In the genomic region with DNA sequence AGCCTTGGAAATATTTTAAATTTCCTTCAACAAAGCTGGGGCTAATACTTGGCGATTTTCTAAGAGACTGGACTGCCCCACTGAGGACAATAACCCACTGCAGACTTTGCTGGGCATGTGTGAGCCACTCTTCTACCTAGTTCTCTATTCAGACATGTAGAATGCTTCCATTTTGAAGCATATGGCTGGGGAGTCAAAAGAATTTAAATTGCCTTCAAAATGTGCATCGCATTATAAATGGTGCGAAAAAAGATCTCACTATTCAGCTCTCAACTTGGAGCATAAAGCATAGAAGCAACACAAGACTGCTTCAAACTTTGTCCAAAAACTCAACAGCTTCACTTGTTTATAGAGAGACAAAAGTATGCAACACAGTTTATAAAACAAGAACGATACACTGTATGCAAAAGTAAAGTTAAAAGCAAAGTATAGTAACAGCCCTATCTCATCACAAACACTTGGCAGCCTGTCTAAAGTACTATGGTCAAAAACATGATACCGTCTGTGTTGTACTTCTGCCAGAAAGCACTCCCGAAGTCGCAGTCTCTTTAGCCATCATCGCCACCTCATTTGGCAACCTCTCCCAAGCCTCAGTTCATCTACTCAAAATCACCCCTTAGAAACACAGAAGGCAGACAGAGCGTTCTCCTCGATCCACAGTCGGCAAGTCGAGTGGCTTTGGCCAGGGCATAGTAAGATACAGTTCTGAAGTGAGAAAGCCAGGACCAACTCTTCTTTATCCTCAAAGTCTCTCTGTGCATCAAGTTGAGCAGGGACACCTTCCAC, we compare ENCODE assay signal across 10 mouse cellular contexts.
DNase-seq lines count a peak whose midpoint lies in the region; ATAC-seq and TF ChIP-seq lines count a peak whose summit lies in the region.
"Had no signal": no experiment of that assay in that cellular context is flagged by ENCODE, and none has a peak within 500 bp of the region (broad histone marks: within the 10 kb centered on the region; RNA-seq: fewer than 3 reads in every experiment).

No protein-coding gene starts in this region.

- no peaks in the 10 kb centered on the region for H3K9me3 ChIP-seq in heart, postnatal 0 days (replicated peaks; ENCODE audit: control insufficient read depth, low read length)
- no peaks in the 10 kb centered on the region for H3K9me3 ChIP-seq in stomach, embryonic 14.5 days (ENCODE audit: control insufficient read depth, low read depth, low read length)

- TF ChIP-seq CTCF in cerebellum, adult 2 months (IDR thresholded peaks at IDR 0.05; ENCODE audit: borderline replicate concordance, insufficient read depth, low read depth, low read length) = no peak
- TF ChIP-seq CTCF in layer of hippocampus, adult 2 months (conservative IDR thresholded peaks at IDR 0.05) = no peak
- no peak for TF ChIP-seq CTCF in heart, postnatal 0 days (IDR thresholded peaks at IDR 0.05; ENCODE audit: low read depth)

- intact Hi-C loops in gastrocnemius, postnatal 36 days (cut with DNase I) = loop anchor here (5.0 kb wide), 1 partner anchor 35 kb away; no protein-coding TSS in a partner anchor

- H3K4me2 ChIP-seq in heart, postnatal 0 days (ENCODE audit: low read depth, low read length) = peak overlapping the region; percentile 39
- 0 out of 2 replicates have a peak overlapping the region, but pooled peaks have one; percentile 8 for H3K4me2 ChIP-seq in stomach, embryonic 14.5 days (replicated peaks; ENCODE audit: low read depth, low read length)

- H3K4me3 ChIP-seq in cerebellum, adult 2 months (replicated peaks; ENCODE audit: insufficient read depth, low read depth, low read length) = no peak overlapping the region
- H3K4me3 ChIP-seq in layer of hippocampus, adult 2 months = no peak overlapping the region
- no peak overlapping the region for H3K4me3 ChIP-seq in heart, postnatal 0 days (ENCODE audit: low read depth, low read length)
- no peak overlapping the region for H3K4me3 ChIP-seq in stomach, embryonic 14.5 days (ENCODE audit: low read depth, low read length)

- 0 out of 2 replicates have a peak overlapping the region, but pooled peaks have one; percentile 20 for H3K9ac ChIP-seq in heart, postnatal 0 days (replicated peaks; ENCODE audit: low read depth, low read length)
- H3K9ac ChIP-seq in stomach, embryonic 14.5 days (replicated peaks; ENCODE audit: low read depth, low read length) = no peak overlapping the region

- TF ChIP-seq POLR2A in cerebellum, adult 2 months (IDR thresholded peaks at IDR 0.05; ENCODE audit: borderline replicate concordance, insufficient read depth, low read length) = no peak

- WGBS in cerebellum, adult 2 months = 24% methylated on average over 12 of the region's 12 CpGs
- 32% methylated on average over 12 of the region's 12 CpGs for WGBS in heart, postnatal 0 days
- 66% methylated on average over 12 of the region's 12 CpGs for WGBS in stomach, embryonic 14.5 days

- peak; percentile 37 to 38 for DNase-seq in cerebellum, postnatal 10 days
- DNase-seq in cerebellum, adult 2 months = no peak
- no peak for DNase-seq in layer of hippocampus, adult 2 months (ENCODE audit: low spot score in 2 of 2)
- no peak for DNase-seq in layer of hippocampus, postnatal 10 days (ENCODE audit: low spot score in 2 of 2)
- peak; percentile 63 for DNase-seq in heart, postnatal 0 days (ENCODE audit: low spot score)
- DNase-seq in frontal cortex, postnatal 10 days (ENCODE audit: low spot score in 2 of 2) = no peak
- no peak for DNase-seq in gastrocnemius, postnatal 36 days
- DNase-seq: gastrocnemius, postnatal 10 days; kidney, postnatal 14 days had no signal

- H3K4me1 ChIP-seq in cerebellum, adult 2 months (ENCODE audit: control insufficient read depth, insufficient read depth, low read length) = peaks cover 25% of the 10 kb centered on the region; the same call in 1 of the 2 replicates
- peaks cover 81% of the 10 kb centered on the region for H3K4me1 ChIP-seq in heart, postnatal 0 days (ENCODE audit: control insufficient read depth, insufficient read depth)
- H3K4me1 ChIP-seq in stomach, embryonic 14.5 days (ENCODE audit: control insufficient read depth, insufficient read depth, low read length) = peaks cover 69% of the 10 kb centered on the region

- H3K27ac ChIP-seq in cerebellum, adult 2 months (ENCODE audit: insufficient read depth, low read length) = no peak overlapping the region
- H3K27ac ChIP-seq in layer of hippocampus, adult 2 months = peak overlapping the region; percentile 10; the same call in 1 of the 2 replicates
- peak overlapping the region; percentile 81 for H3K27ac ChIP-seq in heart, postnatal 0 days (ENCODE audit: low read depth)
- H3K27ac ChIP-seq in stomach, embryonic 14.5 days (ENCODE audit: low read length) = peak overlapping the region; percentile 64; the same call in 1 of the 2 replicates

- ATAC-seq in heart, postnatal 0 days (ENCODE audit: insufficient read depth, low read depth) = no peak
- ATAC-seq in stomach, embryonic 14.5 days (ENCODE audit: insufficient number of reproducible peaks, insufficient read depth, low FRiP score, low read depth) = no peak

- TF ChIP-seq EP300 in heart, postnatal 0 days (IDR thresholded peaks at IDR 0.05; ENCODE audit: low read depth) = no peak

- H3K36me3 ChIP-seq in heart, postnatal 0 days (replicated peaks; ENCODE audit: control insufficient read depth, insufficient read depth, low read length) = no peaks in the 10 kb centered on the region
- H3K36me3 ChIP-seq in stomach, embryonic 14.5 days (ENCODE audit: control insufficient read depth, insufficient read depth, low read length) = no peaks in the 10 kb centered on the region

- no peaks in the 10 kb centered on the region for H3K27me3 ChIP-seq in cerebellum, adult 2 months (ENCODE audit: control insufficient read depth, insufficient read depth, low read length)
- H3K27me3 ChIP-seq in heart, postnatal 0 days (ENCODE audit: control insufficient read depth, insufficient read depth, low read length) = no peaks in the 10 kb centered on the region
- no peaks in the 10 kb centered on the region for H3K27me3 ChIP-seq in stomach, embryonic 14.5 days (ENCODE audit: control insufficient read depth, insufficient read depth, low read length)

Comparison
In these comparisons a context has a peak if more than half of its experiments do, and no peak if none do; other contexts are left out.
1. DNase-seq: peak in cerebellum, postnatal 10 days (2 of 2) and heart, postnatal 0 days (single experiment); none in cerebellum, adult 2 months (0 of 2), layer of hippocampus, adult 2 months (0 of 2), layer of hippocampus, postnatal 10 days (0 of 2), frontal cortex, postnatal 10 days (0 of 2) and gastrocnemius, postnatal 36 days (0 of 2).